Mouse (Mus musculus) cerebellum, adult 11 months (tissue): ENCODE results near the gene Hcn1.

ENCODE experiments used
- DNase-seq: peaks from one replicate; pipeline ENCODE4 v3.0.0; 2022

Hcn1 gene

DNA sequence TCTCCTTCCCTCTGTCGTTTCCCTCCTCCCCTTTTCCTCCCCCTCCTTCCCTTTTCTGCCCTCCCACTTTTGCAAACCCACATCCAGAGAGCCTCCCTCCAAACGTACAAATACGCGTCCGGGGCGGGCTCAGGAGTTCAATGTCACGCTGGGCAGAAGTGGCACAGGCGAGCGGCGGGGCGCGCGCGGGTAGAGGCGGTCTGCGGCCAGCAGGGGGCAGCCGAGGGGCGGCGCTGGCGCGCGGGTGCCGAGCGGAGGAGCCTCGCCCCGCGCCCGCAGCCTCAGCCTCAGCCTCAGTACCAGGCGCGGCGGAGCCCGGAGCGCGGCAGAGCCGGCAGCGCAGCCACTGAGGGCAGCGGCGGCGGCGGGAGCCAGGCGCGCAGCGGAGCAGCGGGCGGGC is at the start of gene Hcn1:
Gene Hcn1, plus strand, starts transcription at position 140 of the 400 bp plus-strand sequence.
- DNase-seq, result peak; percentile 89

- DNase-seq, result peak; percentile 3
These were observed 34.9 kb upstream of the Hcn1 start for GRCm38 (mm10) chr13:117567251-117567650.

- DNase-seq, result no peak
These were observed 30.4 kb upstream of the Hcn1 start for GRCm38 (mm10) chr13:117571747-117572146.

GRCm38 (mm10) chr13:117594494-117595182 is 7.5 kb upstream of the Hcn1 start:
- DNase-seq, result no peak

GRCm38 (mm10) chr13:117595183-117595532 is 7.0 kb upstream of the Hcn1 start:
- no peak for DNase-seq

DNA sequence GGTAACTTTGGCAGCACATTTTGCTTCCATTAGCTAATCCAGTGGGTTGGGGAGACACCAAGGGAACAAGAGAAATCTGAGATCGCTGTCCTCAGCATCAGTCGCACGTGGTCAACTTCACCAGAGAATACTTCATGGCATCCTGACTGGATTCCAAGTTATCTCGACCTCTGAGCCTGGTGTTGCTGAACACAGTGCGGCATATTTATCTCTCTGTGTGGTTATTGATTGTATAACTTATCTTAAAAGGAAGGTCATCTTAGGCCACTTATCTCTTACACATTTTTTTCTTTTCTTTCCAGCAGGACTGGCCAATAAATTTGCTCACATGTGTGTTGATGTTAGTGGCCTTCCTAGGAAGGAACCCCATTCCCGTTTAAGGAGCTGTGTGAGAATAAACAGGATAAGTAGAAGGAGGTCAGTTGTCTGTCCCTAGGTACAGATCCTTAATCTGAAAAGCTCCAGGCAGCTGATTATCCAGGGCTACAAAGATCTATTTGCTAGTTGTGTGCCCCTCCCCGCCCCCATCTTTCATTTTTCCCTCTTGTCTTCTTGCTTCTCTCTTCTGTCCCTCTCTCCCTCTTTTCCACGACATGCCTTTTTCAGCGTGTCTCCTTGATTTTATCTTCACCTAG is 672 bp upstream of the Hcn1 start:
- peak; percentile 7 for DNase-seq

GRCm38 (mm10) chr13:117602617-117603358 is 668 bp downstream of the Hcn1 start:
- peak; percentile 38 for DNase-seq

DNA sequence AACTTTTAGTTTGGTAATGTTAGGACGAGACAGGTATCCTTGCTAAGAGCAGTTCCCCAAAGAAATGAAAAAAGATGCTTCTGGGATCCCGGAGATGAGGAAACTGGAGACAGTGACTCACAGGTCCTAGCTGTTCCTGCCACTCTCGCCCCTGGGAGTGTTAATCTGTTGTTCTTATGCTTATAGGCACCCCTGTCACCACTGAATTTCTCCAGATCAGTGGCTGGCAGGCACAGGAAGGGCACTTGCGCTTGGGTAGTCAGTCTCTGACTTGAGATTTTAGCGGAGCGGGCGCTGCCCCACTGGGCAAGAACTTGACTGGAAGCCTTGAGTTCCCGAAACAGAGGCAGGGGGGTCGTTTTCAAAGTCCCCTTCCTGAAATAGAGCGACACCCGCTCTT is 1.3 kb downstream of the Hcn1 start:
- peak; percentile 20 for DNase-seq

DNA sequence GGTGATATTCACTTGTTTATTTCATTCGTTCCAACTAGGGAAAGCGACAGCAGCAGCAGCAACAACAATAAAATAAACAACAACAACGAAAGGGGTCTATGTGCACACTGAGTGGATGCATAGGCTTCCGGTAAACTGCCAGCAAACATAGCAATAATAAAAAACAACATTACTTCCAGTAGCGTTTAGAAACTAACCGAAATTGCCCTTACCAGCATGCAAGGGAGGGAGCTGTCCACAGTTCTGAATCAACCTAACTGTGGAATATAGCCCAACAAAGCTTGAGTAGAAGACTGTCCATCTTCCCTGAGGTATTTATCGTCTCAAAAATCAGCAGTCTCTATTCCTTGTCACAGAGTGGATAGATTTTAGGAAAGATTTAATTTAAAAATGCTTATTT is 2.0 kb downstream of the Hcn1 start:
- no peak for DNase-seq

GRCm38 (mm10) chr13:117604971-117605750 is 3.0 kb downstream of the Hcn1 start:
- DNase-seq, result no peak

DNA sequence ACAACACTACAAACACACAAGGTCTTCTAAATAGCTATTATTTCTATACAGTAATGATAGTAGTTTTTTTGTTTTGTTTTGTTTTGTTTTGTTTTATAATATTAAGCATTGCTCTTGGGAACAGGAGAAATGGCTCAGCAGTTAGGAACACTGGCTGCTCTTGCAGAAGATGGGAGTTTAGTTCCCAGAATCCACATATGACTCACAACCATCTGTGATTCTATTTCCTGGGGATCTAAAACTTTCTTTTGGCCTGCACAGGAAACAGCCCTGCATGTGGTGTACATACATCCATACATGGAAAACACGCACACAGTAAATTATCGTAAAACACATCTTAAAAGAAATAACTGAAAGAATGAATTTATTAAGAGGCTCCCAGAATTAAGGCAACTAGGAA is 9.8 kb downstream of the Hcn1 start:
- no peak for DNase-seq

DNA sequence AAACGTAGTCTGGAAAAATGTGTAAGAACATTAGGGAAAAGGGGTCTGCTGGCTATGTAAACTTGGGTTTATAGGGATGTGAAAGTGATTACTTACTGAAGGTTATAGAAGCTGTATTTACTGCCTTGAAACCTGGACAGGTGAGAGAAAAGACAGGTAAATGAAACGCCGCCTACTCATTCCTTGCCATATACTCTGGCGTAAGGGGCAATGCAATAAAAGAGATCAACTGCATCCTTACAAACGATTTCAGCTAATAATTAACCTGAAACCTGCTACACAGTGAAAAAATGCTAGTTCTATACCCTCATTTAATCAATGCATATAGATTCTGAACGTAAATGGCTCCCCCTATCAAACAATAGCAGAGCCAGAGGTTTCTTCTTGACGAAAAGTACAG is 17.4 kb downstream of the Hcn1 start:
- DNase-seq, result no peak

- no peak for DNase-seq
These were observed 55.4 kb downstream of the Hcn1 start for GRCm38 (mm10) chr13:117657501-117657900.

- peak; percentile 74 for DNase-seq
These were observed 56.5 kb downstream of the Hcn1 start for GRCm38 (mm10) chr13:117658414-117659175.

- no peak for DNase-seq
These were observed 57.4 kb downstream of the Hcn1 start for GRCm38 (mm10) chr13:117659511-117659910.

DNA sequence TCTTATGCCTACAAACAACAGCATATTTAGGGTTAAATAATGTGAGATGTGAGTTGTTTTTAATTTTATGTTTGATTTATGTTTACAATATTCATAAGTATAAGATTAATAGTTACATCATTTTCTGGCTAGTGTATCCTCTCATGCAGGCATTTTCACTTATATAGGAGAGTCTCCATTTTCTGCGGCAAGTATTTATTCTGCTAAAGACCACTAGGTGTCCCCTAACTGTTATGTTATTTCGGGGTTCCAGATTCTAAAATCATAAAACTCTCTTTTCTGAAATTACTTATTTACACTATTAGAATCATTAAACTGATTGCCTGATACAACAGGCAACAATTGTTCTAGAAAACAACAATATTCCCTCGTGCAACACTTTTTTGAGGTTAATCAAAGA is 60.5 kb downstream of the Hcn1 start:
- DNase-seq, result no peak

- no peak for DNase-seq
These were observed 67.2 kb downstream of the Hcn1 start for GRCm38 (mm10) chr13:117669303-117669702.

DNA sequence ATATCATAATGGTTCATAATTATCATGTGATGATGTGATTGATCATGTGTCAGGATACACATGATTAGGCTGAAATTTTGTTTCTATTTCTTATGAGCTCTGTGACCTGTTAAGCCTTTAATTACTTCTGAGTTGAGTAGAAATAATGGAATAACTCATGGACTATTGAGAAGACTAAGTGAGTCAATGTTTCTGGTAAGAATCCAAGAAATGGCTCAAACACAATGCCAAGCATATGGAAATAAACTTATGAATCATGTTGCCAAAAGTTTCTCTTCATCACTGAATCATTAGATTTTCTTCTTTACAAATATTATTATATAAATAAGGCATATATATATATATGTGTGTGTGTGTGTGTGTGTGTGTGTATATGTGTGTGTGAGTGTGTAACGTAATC is 69.7 kb downstream of the Hcn1 start:
- DNase-seq, result no peak

DNA sequence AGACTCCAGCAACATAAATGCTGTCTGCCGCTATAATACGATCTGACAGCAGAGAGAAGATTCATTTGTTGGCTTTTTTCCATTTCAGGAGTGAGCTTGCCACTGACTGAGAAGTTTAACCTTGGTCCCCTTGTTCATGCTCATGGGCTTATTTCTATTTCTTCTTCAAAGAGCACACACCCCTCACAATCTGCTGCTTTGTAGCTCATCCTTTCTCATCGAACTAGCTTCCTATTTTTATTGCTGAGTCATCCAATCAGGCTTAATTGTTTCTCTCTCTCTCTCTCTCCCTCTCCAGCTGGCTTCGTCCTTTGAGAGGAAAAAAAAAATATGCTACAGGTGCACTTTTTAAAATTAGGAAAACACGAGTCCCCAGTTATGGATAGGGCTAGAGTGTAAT is 74.3 kb downstream of the Hcn1 start:
- DNase-seq, result no peak

- DNase-seq, result no peak
These were observed 85.5 kb downstream of the Hcn1 start for GRCm38 (mm10) chr13:117687670-117688069.

DNA sequence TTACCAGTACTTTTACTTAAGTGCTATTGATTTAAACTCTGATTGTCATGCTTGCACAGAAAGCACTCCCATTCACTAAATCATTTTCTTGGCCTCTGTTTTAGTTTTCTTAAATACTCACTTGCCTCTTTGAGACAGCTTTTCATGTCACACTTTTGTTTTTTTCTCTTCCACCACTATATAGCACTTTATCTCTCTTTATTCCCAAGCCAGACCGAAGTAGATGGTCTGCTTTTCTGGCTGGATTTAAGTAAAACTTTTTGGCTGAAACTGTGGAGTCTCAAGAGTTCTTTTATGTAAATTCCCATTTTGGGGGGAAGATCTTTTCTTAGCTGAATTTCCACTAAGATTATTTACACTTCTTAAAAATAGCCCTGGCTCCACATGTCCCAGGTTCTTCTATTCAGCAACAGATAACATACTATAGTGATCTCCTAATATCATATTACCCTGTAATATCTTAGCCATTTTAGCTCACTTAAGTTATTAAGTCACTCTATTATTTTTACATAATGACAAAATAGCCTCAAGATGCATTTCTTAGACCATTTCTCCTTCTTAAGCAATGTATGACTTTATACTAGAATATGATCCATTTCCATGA is 92.7 kb downstream of the Hcn1 start:
- no peak for DNase-seq

DNA sequence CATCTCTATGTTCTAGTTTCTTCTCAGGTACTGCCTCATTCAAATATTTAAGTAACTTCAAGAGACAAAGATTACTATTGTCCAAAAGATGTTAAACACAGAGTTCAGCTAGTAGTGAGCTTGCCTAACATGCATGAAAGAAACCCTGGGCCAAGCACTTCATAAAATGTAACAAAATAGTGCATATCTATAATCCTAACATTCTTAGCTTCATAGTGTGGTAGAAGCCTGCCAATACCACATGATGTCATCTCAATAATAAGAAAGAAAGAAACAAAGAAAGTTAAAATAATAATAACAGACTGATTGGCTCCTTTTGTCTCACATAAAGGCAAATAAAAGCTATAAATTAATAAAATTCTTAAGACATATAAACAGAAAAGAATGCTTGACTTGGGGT is 103.5 kb downstream of the Hcn1 start:
- no peak for DNase-seq
